Mouse (Mus musculus): ENCODE data around the gene Stub1. TPM values are rescaled to one million over a fixed set of nuclear protein-coding genes. Genes with fewer than 3 reads are reported as not detected.

Gene Stub1
- total RNA-seq, 2 experiments from 2014 or later, result 160 to 164 TPM

GRCm38 (mm10) chr17:25794998-25795397 is 38.2 kb downstream of the Stub1 start:
- DNase-seq (ENCODE audit: extremely low spot score in 1 of 2, low spot score in 1 of 2), result no peak

GRCm38 (mm10) chr17:25794197-25794596 is 39.0 kb downstream of the Stub1 start:
- no peak for DNase-seq (ENCODE audit: extremely low spot score in 1 of 2, low spot score in 1 of 2)

- DNase-seq (ENCODE audit: extremely low spot score in 1 of 2, low spot score in 1 of 2), result peak; percentile 52 to 61
Observed at GRCm38 (mm10) chr17:25792615-25793014, 40.6 kb downstream of the Stub1 start, which contains the start of gene Fam173a. Gene Fam173a (minus strand): TSS chr17:25792901.

- DNase-seq (ENCODE audit: extremely low spot score in 1 of 2, low spot score in 1 of 2), result peak; percentile 84 to 88
Observed at GRCm38 (mm10) chr17:25791843-25792527, 41.2 kb downstream of the Stub1 start.

- peak in 1 of 2 experiments; percentile 17 for DNase-seq (ENCODE audit: extremely low spot score in 1 of 2, low spot score in 1 of 2)
Observed at GRCm38 (mm10) chr17:25791320-25791842, 41.8 kb downstream of the Stub1 start.

GRCm38 (mm10) chr17:25786781-25787504 is 46.3 kb downstream of the Stub1 start:
- DNase-seq (ENCODE audit: extremely low spot score in 1 of 2, low spot score in 1 of 2), result peak in 1 of 2 experiments; percentile 5

GRCm38 (mm10) chr17:25786280-25786679 is 46.9 kb downstream of the Stub1 start, which contains the start of gene Ccdc78:
Gene Ccdc78 (plus strand): TSS chr17:25786580.
- no peak for DNase-seq (ENCODE audit: extremely low spot score in 1 of 2, low spot score in 1 of 2)

- DNase-seq (ENCODE audit: extremely low spot score in 1 of 2, low spot score in 1 of 2), result peak; percentile 96 to 97
Observed at GRCm38 (mm10) chr17:25785281-25785745, 47.9 kb downstream of the Stub1 start, which contains the start of gene Haghl. Gene Haghl (minus strand): TSS chr17:25785673.

GRCm38 (mm10) chr17:25783861-25784574 is 49.2 kb downstream of the Stub1 start:
- peak in 1 of 2 experiments; percentile 12 for DNase-seq (ENCODE audit: extremely low spot score in 1 of 2, low spot score in 1 of 2)

- peak in 1 of 2 experiments; percentile 29 for DNase-seq (ENCODE audit: extremely low spot score in 1 of 2, low spot score in 1 of 2)
Observed at GRCm38 (mm10) chr17:25783086-25783485, 50.1 kb downstream of the Stub1 start.

GRCm38 (mm10) chr17:25781339-25781738 is 51.9 kb downstream of the Stub1 start:
- DNase-seq (ENCODE audit: extremely low spot score in 1 of 2, low spot score in 1 of 2), result no peak

Small RNA genes lying within 50 kb of the gene (microRNA-seq; reads per million reads assigned to microRNA genes)
- gene Mir3082, result 2.4 to 2.6 reads per million in 2 experiments
- 2.0 to 3.2 reads per million in 2 experiments for gene Mir6966

Other genes starting within 250 kb of the Stub1 start
- gene Gng13, start 116.2 kb downstream of the Stub1 start, total RNA-seq (2021), result 100 to 1,000 TPM; 108 to 125 TPM
- 1 to 10 TPM; 1.3 to 2.1 TPM for gene Chtf18, start 106.0 kb downstream of the Stub1 start, total RNA-seq (2021)
- gene Rpusd1, start 105.7 kb downstream of the Stub1 start, total RNA-seq (2021), result 10 to 100 TPM; 45.4 to 49.2 TPM
- under 1 TPM in 1 of 2 experiments, not detected in 1; 0.14 TPM for gene Mslnl, start 97.4 kb downstream of the Stub1 start, total RNA-seq (2021)
- 1 to 10 TPM in 1 of 2 experiments, under 1 TPM in 1; 0.71 to 1.8 TPM for gene Msln, start 79.0 kb downstream of the Stub1 start, total RNA-seq (2021)
- gene Narfl, start 59.6 kb downstream of the Stub1 start, total RNA-seq (2021), result 10 to 100 TPM; 32.7 to 33.2 TPM
- gene Haghl, start 47.7 kb downstream of the Stub1 start, total RNA-seq (2021), result 100 to 1,000 TPM; 112 to 126 TPM
- not detected for gene Ccdc78, start 46.8 kb downstream of the Stub1 start, total RNA-seq (2021)
- gene Fam173a, start 40.5 kb downstream of the Stub1 start, total RNA-seq (2021), result 10 to 100 TPM; 81.7 to 88.0 TPM
- gene AC134908.4, start 37.7 kb downstream of the Stub1 start, total RNA-seq (2021), result 1 to 10 TPM; 1.6 to 3.5 TPM
- gene Metrn, start 36.3 kb downstream of the Stub1 start, total RNA-seq (2021), result 10 to 100 TPM; 82.7 to 89.2 TPM
- gene Fbxl16, start 24.3 kb downstream of the Stub1 start, total RNA-seq (2021), result 100 to 1,000 TPM; 637 to 657 TPM
- gene Wdr24, start 9.8 kb downstream of the Stub1 start, total RNA-seq (2021), result 10 to 100 TPM; 26.5 to 27.1 TPM
- 10 to 100 TPM; 59.5 to 62.9 TPM for gene Jmjd8, start 4.5 kb downstream of the Stub1 start, total RNA-seq (2021)
- 10 to 100 TPM; 62.3 to 68.3 TPM for gene Rhbdl1, start 3.9 kb upstream of the Stub1 start, total RNA-seq (2021)
- 10 to 100 TPM; 26.0 to 28.5 TPM for gene Gm20683, start 8.4 kb upstream of the Stub1 start, total RNA-seq (2021)
- gene Rhot2, start 11.4 kb upstream of the Stub1 start, total RNA-seq (2021), result 100 to 1,000 TPM in 1 of 2 experiments, 10 to 100 TPM in 1; 95.2 to 107 TPM
- gene Wdr90, start 28.1 kb upstream of the Stub1 start, total RNA-seq (2021), result 10 to 100 TPM; 14.8 to 21.0 TPM
- gene Mcrip2, start 35.4 kb upstream of the Stub1 start, total RNA-seq (2021), result 10 to 100 TPM; 22.4 to 25.3 TPM
- 10 to 100 TPM; 39.2 to 40.1 TPM for gene Mettl26, start 41.7 kb upstream of the Stub1 start, total RNA-seq (2021)
- 1 to 10 TPM; 2.0 TPM for gene Wfikkn1, start 47.5 kb upstream of the Stub1 start, total RNA-seq (2021)
- 10 to 100 TPM; 41.0 to 52.9 TPM for gene Rab40c, start 86.3 kb upstream of the Stub1 start, total RNA-seq (2021)
- gene Pigq, start 111.5 kb upstream of the Stub1 start, total RNA-seq (2021), result 100 to 1,000 TPM; 135 to 137 TPM
- gene Nhlrc4, start 111.6 kb upstream of the Stub1 start, total RNA-seq (2021), result under 1 TPM in 1 of 2 experiments, not detected in 1; 0.52 TPM
- under 1 TPM; 0.34 to 0.47 TPM for gene A930017K11Rik, start 119.2 kb upstream of the Stub1 start, total RNA-seq (2021)
- gene Capn15, start 152.4 kb upstream of the Stub1 start, total RNA-seq (2021), result 10 to 100 TPM; 48.7 to 55.2 TPM
- 100 to 1,000 TPM in 1 of 2 experiments, 10 to 100 TPM in 1; 97.3 to 104 TPM for gene Rab11fip3, start 236.2 kb upstream of the Stub1 start, total RNA-seq (2021)

Data from layer of hippocampus, postnatal 25 days (tissue).